Mouse (Mus musculus) colon, adult 2 months (tissue): Measurements from ENCODE around the gene Olfr1350. TPM values are rescaled to one million over a fixed set of nuclear protein-coding genes. Genes with fewer than 3 reads are reported as not detected.

Experiments
- polyA plus RNA-seq: library from polyadenylated mRNA; depleted of rRNA; stranded (reverse); fragments of >200 nt; gene quantifications from 2 replicates; pipeline ENCODE4 v1.2.3, GENCODE M21; 2012; rRNA removed

The Olfr1350 gene
- not detected in 2 replicates for polyA plus RNA-seq

GRCm38 (mm10) chr7:6564541-6564940 lies at the start of gene Olfr1350:
TSS of gene Olfr1350 (plus strand) at chr7:6564841.

DNA sequence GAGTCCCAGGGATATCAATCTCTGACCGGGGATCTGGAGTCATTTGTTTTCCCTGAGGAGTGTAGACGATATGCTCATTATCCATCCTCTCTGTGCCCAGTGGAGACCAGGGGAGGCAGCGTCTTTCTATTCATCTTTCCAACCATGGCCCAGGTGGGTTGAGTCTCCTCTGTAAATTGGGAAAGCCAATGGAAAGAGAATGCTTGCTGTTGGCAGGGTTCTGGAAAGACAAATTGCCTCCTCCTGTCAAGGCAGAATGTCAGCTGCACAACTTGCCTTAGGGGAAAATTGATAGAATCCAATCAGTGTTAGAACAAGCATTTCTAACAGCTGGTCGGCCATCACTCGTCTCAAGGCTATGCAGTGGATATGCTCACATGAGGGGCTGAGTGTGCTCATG lies 41.8 kb upstream of the Olfr1350 start, which contains the start of gene Olfr1349:
Olfr1349 (minus strand) TSS at position 101 of the 400 bp plus-strand sequence.

Other genes with a start within 250 kb of the Olfr1350 start
- 0.03 and 0.54 TPM in 2 replicates for gene Zfp583, start 233.6 kb upstream of the Olfr1350 start, polyA plus RNA-seq
- gene Gm3854, start 221.1 kb upstream of the Olfr1350 start, polyA plus RNA-seq, result 0.03 TPM in 1 of 2 replicates, not detected in the other
- gene Zfp78, start 201.6 kb upstream of the Olfr1350 start, polyA plus RNA-seq, result 0.07 and 0.22 TPM in 2 replicates
- 0.64 and 0.69 TPM in 2 replicates for gene Zfp28, start 181.5 kb upstream of the Olfr1350 start, polyA plus RNA-seq
- not detected in 2 replicates for gene Smim17, start 166.1 kb upstream of the Olfr1350 start, polyA plus RNA-seq
- gene Gm20715, start 154.6 kb upstream of the Olfr1350 start, polyA plus RNA-seq, result not detected in 2 replicates
- gene Olfr1344, start 126.2 kb upstream of the Olfr1350 start, polyA plus RNA-seq, result not detected in 2 replicates
- not detected in 2 replicates for gene Olfr1336, start 108.7 kb upstream of the Olfr1350 start, polyA plus RNA-seq
- gene Olfr1346, start 97.7 kb upstream of the Olfr1350 start, polyA plus RNA-seq, result not detected in 2 replicates
- not detected in 2 replicates for gene Olfr5, start 77.9 kb upstream of the Olfr1350 start, polyA plus RNA-seq
- gene Olfr1347, start 65.1 kb upstream of the Olfr1350 start, polyA plus RNA-seq, result not detected in 2 replicates
- not detected in 2 replicates for gene Olfr1348, start 56.1 kb upstream of the Olfr1350 start, polyA plus RNA-seq
- gene Olfr1349, start 41.9 kb upstream of the Olfr1350 start, polyA plus RNA-seq, result not detected in 2 replicates
- 0.03 TPM in 1 of 2 replicates, not detected in the other for gene Zim1, start 131.6 kb downstream of the Olfr1350 start, polyA plus RNA-seq
- 1.3 and 1.4 TPM in 2 replicates for gene Peg3, start 165.6 kb downstream of the Olfr1350 start, polyA plus RNA-seq
- 0.06 and 0.12 TPM in 2 replicates for gene Usp29, start 165.7 kb downstream of the Olfr1350 start, polyA plus RNA-seq